Mouse (Mus musculus) cerebellum, adult 11-12 months (tissue): ENCODE data around the gene Kctd6.
"Not testable (repeated sequence)": the region's sequence is repeated elsewhere in the genome, so short reads cannot be mapped to it uniquely, and the experiment has no call there.

Experiments used
- DNase-seq: peaks from one replicate; pipeline ENCODE4 v3.0.0; 2022

The Kctd6 gene

DNA sequence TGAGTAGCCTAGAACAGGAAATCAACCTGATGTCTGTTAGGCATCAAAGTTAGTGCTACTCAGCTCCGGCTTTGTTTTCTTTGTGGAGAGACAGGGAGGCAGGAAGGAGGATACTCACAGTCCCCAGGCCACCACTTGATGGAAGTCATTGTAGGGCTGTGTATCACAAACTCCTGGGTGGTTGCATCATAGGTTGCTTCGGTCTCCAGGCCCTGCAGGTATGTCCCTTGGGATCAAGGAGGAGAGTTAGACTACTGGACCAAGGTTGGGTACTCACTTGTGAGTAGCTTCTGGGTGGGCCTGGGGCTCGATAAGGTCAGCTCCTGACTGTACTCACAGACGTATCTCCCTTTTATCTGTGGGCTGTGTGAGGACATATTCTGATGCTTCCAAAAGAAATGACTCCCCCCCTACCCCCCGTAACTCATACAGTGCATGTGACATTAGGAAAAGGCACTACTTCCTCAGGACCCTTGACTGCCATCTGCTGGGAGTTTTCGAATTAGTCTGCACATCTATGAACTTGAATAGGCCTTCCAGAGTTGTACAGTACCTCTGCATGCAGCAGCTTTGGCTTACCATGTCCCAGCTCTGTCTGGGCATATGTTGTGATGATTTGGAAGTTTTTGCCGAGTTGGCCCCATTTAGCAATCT is 41.3 kb downstream of the Kctd6 start:
- DNase-seq, result peak; percentile 21

DNA sequence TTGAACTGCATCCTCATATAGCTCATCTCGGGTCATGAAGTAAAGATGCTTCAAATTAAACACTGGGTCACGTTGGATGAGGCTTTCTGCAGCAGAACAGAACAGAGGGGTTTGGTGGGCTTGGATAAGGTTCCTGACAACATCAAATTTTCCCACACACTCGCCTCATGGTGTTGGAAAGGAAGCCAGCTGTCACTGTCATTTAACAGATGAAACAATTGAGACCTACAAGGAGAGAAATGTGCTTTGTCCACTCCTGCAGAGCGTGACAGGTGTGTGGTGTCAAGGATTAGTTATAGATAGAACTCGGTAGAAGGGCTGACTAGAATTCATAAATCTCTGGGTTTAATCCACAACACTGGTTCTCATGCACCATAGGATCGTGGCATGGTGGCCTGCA is 42.1 kb downstream of the Kctd6 start:
- no peak for DNase-seq

DNA sequence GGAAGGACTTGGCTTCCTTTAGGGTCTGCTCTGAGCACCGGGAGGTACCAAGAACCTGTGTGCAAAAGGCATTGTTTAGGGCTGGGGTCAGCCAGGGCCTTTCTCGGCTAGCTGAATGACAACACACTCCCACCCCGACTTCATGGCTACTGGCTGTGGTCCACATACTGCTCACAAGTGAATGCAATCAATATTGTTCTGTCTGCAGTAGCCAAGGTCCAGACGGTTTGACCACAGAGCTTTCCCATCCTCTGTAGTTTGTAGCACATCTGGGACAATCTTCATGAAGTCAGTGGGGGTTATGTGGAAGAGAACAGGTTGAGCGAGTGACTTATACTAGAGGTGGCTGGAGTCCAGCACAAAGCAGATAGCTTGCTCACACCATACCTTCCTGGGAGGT is 42.9 kb downstream of the Kctd6 start:
- no peak for DNase-seq

DNA sequence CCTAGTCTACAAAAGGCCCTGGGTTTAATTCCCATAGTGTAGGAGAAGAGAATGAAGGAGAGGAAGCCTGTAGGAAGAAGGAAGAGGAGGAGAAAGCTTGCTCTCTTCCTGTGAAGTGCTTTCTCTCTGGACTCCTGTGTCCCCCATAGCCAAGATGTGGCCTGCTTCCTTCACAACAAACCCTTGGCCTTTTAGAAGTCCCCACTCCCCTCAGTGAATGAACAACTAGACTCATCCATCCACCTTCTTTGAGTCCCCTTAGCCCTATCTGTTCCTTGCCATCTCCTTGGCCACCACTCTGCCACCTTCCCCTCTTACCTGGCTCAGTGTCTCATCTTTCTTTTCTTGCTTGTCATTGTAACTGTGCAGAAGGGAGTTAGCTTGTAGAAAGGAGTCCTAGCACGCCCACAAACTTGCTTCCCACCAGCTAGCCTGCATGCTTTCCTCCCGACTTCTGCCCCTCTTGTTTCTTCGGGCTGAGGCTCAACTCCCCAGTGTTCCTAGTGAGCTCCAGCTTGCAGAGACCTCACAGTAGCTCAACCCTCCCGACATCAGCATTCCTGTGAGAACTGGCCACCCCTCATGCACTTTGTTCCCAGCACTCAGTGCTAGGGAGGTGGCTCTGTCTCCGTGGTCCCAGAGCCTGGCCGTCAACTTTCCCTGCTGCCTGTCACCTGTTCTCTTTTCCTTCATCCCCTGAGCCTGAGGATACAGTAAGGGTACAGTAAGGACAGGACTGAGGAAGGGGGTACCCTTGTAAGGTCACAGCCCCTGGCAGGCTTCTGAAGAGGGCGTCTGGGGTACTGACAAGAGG is 43.8 kb downstream of the Kctd6 start:
- no peak for DNase-seq

DNA sequence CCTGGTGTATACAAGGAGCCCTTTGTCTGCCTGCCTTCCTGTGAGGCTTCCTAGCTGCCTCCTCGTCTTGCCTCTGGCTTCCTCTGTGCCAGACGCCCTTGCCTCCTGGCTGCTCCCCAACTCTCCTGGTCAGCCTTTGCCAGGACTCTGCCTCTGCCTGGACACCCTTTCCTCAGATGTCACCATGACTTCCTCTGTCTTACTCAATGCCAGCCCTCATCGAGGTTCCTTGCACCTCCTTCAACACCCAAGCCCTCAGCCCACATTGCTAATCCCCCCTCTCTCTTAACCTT is 44.3 kb downstream of the Kctd6 start:
- no peak for DNase-seq

DNA sequence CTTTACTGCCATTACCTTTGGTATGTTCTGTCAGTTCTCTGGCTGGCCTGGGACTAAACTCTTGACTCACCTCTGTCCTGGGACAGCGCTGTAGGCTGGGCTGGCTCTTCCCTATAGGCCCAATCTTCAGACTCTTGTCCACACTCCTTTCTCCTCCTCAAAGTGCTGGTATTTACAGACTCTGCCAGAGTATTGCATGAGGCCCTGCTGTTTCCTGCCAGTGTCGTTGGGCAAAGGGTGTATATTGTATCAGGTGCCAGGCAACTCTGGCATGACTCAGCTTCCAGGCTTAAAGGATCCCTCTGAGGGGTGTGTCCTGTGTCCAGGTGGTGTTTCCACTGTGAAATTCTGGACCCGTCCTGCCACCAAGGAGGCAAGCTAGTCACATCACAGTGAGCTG is 44.8 kb downstream of the Kctd6 start:
- DNase-seq, result no peak

DNA sequence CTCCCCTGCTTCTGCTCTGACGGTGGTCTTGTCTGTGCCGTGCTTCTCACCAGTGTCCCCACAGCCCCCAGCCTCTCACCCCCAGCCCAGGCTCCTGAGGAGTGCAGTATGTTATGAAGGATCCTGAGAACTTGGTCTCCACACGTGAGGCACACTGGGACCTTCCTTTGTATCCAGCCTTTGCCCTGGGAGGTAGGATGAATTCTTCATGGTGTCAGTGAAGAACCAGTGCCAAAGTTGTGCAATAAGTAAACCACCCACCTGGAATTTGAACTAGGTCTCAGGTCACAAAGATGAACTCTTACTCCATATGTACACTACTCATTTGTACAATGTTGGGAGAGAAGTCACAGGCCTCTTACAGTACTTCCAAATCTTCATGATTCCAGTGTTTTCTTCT is 45.2 kb downstream of the Kctd6 start, which contains the start of gene Acox2:
Gene Acox2, minus strand, starts transcription at position 188 of the 400 bp plus-strand sequence.
- no peak for DNase-seq

DNA sequence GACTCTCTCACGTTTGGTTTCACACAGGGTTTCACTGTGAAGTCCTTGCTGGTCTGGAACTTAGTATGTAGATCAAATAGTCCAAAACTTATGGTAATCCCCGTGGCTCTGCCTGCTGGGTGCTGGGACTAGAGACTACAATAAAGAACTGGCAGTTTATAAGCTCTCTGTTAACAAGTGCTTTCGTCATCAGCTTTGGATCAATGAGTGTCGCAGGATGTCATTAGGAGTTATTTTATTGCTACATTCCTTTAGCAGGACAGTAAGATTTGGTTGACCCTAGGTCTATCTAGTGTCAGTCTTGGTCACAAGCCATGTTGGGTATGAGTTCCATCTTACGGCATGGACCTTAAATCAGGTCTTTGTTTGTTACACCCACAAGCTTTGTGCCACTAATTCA is 46.3 kb downstream of the Kctd6 start:
- DNase-seq, result no peak

DNA sequence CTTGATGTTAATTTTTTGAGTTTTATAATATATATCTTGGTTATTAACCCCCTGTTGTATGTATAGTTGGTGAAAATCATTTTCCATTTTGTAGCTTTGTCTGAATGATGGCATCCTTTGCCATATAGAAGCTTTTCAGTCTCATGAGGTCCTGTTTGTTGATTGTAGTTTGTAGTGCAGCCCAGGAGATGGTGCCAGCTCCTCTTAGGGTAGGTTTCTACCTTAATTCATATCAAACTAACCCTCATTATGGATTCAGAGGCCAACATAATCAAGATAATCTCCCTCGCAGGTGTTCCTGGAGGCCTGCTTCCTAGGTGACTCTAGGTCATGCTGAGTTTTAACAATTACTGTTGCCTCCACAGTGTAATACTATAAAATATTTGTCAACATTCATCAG is 48.3 kb downstream of the Kctd6 start:
- DNase-seq, result no peak

DNA sequence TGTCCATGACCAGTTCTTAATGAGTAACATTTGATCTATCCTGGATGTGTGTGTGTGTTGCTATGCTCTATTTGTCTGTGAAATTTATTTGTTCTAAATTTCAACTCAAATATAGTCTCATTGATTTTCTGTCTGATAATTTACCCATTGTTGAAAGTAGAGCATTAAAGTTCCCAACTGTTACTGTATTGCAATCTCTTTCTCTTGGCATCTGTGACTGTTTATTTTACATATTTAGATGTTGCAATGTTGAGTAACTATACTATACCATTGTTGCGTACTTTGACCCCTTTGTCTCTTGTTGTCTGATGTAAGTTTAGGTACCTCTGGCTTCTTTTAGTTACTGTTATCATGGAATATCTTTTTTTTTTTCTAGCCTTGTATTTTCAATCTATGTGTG is 50.4 kb downstream of the Kctd6 start:
- DNase-seq, result no peak

DNA sequence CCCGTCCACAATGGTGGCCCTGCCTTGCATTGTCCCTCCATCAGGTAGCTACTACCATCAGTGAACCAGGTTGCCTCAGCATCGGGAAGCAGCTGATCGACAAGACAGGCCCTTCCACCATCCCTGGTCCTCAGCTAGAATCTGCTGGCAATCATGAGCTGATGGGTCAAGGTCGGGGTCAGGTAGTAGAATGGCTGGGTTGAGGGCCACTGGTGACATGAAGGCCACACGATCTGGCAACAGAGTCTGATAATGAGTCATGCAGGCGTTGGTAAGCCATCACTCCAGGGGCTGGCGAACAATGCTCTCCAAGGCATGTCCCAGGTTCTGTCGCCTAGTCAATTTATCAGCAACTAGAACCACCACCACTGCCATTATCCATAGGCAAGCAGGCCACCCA is 57.3 kb downstream of the Kctd6 start:
- not testable (repeated sequence) for DNase-seq
